Mouse (Mus musculus) CH12F3 (cell line): ENCODE measurements around the gene Hsd17b2.

Experiments used
- in situ Hi-C: fragments of 300-500 bp; cut with MboI; formaldehyde crosslinking; loops from 2 replicates; pipeline ENCODE4 v1.14.3; 2020; ENCODE audit warnings: low sequenced_read_pairs

Hsd17b2 gene

GRCm38 (mm10) chr8:117771115-117771836, 69.6 kb downstream of the Hsd17b2 start:
- in situ Hi-C loops: loop anchor here (5.0 kb wide), 1 partner anchor 91 kb away; no protein-coding TSS in a partner anchor

GRCm38 (mm10) chr8:117772126-117772525, 70.4 kb downstream of the Hsd17b2 start:
- in situ Hi-C loops: loop anchor here (5.0 kb wide), 1 partner anchor 90 kb away; no protein-coding TSS in a partner anchor

- in situ Hi-C loops: loop anchor here (5.0 kb wide), 1 partner anchor 90 kb away; no protein-coding TSS in a partner anchor
Observed at GRCm38 (mm10) chr8:117772597-117772996, 70.9 kb downstream of the Hsd17b2 start.

GRCm38 (mm10) chr8:117775626-117776025, 73.9 kb downstream of the Hsd17b2 start:
- in situ Hi-C loops: no loop called here

- in situ Hi-C loops: no loop called here
Observed at GRCm38 (mm10) chr8:117776075-117776474, 74.4 kb downstream of the Hsd17b2 start.

GRCm38 (mm10) chr8:117778531-117779322, 77.0 kb downstream of the Hsd17b2 start:
- in situ Hi-C loops: no loop called here

GRCm38 (mm10) chr8:117779344-117779743, 77.6 kb downstream of the Hsd17b2 start:
- in situ Hi-C loops: no loop called here

GRCm38 (mm10) chr8:117781375-117782129, 79.8 kb downstream of the Hsd17b2 start:
- in situ Hi-C loops: no loop called here

GRCm38 (mm10) chr8:117783021-117783420, 81.3 kb downstream of the Hsd17b2 start:
- in situ Hi-C loops: no loop called here

- in situ Hi-C loops: no loop called here
Observed at GRCm38 (mm10) chr8:117786428-117786827, 84.7 kb downstream of the Hsd17b2 start.

- in situ Hi-C loops: no loop called here
Observed at GRCm38 (mm10) chr8:117792616-117793144, 91.0 kb downstream of the Hsd17b2 start.

- in situ Hi-C loops: no loop called here
Observed at GRCm38 (mm10) chr8:117794581-117794980, 92.9 kb downstream of the Hsd17b2 start.

- in situ Hi-C loops: no loop called here
Observed at GRCm38 (mm10) chr8:117796464-117796863, 94.8 kb downstream of the Hsd17b2 start.

GRCm38 (mm10) chr8:117798066-117798465, 96.4 kb downstream of the Hsd17b2 start:
- in situ Hi-C loops: no loop called here

GRCm38 (mm10) chr8:117801443-117802298, 100.0 kb downstream of the Hsd17b2 start, which contains the start of gene Mphosph6:
Mphosph6 (minus strand) TSS chr8:117801943.
- in situ Hi-C loops: no loop called here

- in situ Hi-C loops: no loop called here
Observed at GRCm38 (mm10) chr8:117802299-117802689, 100.6 kb downstream of the Hsd17b2 start.

GRCm38 (mm10) chr8:117805419-117805818, 103.7 kb downstream of the Hsd17b2 start:
- in situ Hi-C loops: no loop called here
